Mouse (Mus musculus) liver, embryonic 11.5 days (tissue): ENCODE data around the gene Vwa5b1. TPM values are rescaled to one million over a fixed set of nuclear protein-coding genes. Genes with fewer than 3 reads are reported as not detected.

ENCODE experiments used
- ATAC-seq: fragments of 200-750 bp; cut with Nextera tagmentation; replicated peaks from 2 replicates; pipeline ENCODE4 v1.8.0; 2017; ENCODE audit warnings: moderate number of reproducible peaks, mild to moderate bottlenecking, moderate TSS enrichment, moderate library complexity; ENCODE audit not compliant: low FRiP score
- DNase-seq: peaks from one replicate; pipeline ENCODE4 v3.0.0-alpha.2; 2017; ENCODE audit warnings: low spot score
- H3K27ac ChIP-seq: fragments of 300-500 bp; sonication (generic); 2 replicates; pipeline ENCODE4 v1.5.1; 2014; ENCODE audit warnings: mild to moderate bottlenecking, low read depth, low read length, control low read depth
- H3K27me3 ChIP-seq: fragments of 300-500 bp; sonication (generic); replicated peaks from 2 replicates; pipeline ENCODE4 v1.6.1; 2014; ENCODE audit warnings: low read length, mixed read lengths; ENCODE audit not compliant: control insufficient read depth, insufficient read depth
- H3K36me3 ChIP-seq: fragments of 300-500 bp; sonication (generic); 2 replicates; pipeline ENCODE4 v1.6.1; 2014; ENCODE audit warnings: mild to moderate bottlenecking, low read length, moderate library complexity, mixed read lengths; ENCODE audit not compliant: control insufficient read depth, insufficient read depth
- H3K4me1 ChIP-seq: fragments of 300-500 bp; sonication (generic); replicated peaks from 2 replicates; pipeline ENCODE4 v1.6.1; 2014; ENCODE audit warnings: low read length, mixed read lengths; ENCODE audit not compliant: control insufficient read depth, insufficient read depth
- H3K4me2 ChIP-seq: fragments of 300-500 bp; sonication (generic); 2 replicates; pipeline ENCODE4 v1.6.1; 2014; ENCODE audit warnings: mild to moderate bottlenecking, control low read depth, moderate library complexity
- H3K4me3 ChIP-seq: fragments of 300-500 bp; sonication (generic); 2 replicates; pipeline ENCODE4 v1.5.1; 2014; ENCODE audit warnings: low read depth, low read length, control low read depth
- H3K9ac ChIP-seq: fragments of 300-500 bp; sonication (generic); 2 replicates; pipeline ENCODE4 v1.6.1; 2014; ENCODE audit warnings: low read depth, low read length, control low read depth
- H3K9me3 ChIP-seq: fragments of 300-500 bp; sonication (generic); 2 replicates; pipeline ENCODE4 v1.6.1; 2016; ENCODE audit warnings: low read length, inconsistent platforms, mixed read lengths; ENCODE audit not compliant: control insufficient read depth
- WGBS: fragments of 180-500 bp; shearing (Covaris S2); extraction: QIAGEN DNeasy Blood & Tissue Kit; methylation state at CpG from one replicate; pipeline ENCODE4 v1.1.7; 2014; 5-methylcytosine and 5-hydroxymethylcytosine counted together
- polyA plus RNA-seq: library from polyadenylated mRNA; unstranded; fragments of >200 nt; fragmentation: Nextera tagmentation; extraction: Ambion mirVana; gene quantifications from 2 replicates; pipeline ENCODE4 v1.2.1, GENCODE M21; 2014

The Vwa5b1 gene
- polyA plus RNA-seq, 1 experiment from 2014 or later: not detected

DNA sequence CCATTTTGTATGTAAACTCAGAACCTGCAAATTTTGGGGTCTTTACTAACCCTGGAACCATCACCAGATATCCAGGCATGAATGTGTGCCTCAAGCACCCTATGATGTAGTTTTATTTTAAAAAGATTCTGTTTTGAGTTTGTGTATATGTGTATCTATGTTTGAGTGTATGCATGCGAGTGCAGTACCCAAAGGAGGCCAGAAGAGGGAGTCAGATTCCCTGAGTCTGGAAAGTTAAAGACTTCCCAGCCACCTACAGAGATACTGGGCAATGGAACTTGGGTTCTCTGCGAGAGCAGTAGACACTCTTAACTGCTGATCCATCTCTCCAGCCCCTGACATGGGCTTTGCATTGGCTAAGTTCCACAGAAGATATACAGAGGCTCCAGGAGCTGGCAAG lies 101.8 kb downstream of the Vwa5b1 start:
- Histone ChIP-seq H3K9ac (no peak overlapping the region), H3K27ac (no peak overlapping the region), H3K27me3 (no peaks in the 10 kb centered on the region), H3K4me2 (no peak overlapping the region), H3K36me3 (no peaks in the 10 kb centered on the region), H3K4me1 (no peaks in the 10 kb centered on the region), H3K9me3 (0 out of 2 replicates have a peak, but pooled peaks cover 2% of the 10 kb centered on the region), H3K4me3 (no peak overlapping the region)
- 72% methylated on average over 2 of the region's 2 CpGs for WGBS
- DNase-seq: no peak
- ATAC-seq: no peak

DNA sequence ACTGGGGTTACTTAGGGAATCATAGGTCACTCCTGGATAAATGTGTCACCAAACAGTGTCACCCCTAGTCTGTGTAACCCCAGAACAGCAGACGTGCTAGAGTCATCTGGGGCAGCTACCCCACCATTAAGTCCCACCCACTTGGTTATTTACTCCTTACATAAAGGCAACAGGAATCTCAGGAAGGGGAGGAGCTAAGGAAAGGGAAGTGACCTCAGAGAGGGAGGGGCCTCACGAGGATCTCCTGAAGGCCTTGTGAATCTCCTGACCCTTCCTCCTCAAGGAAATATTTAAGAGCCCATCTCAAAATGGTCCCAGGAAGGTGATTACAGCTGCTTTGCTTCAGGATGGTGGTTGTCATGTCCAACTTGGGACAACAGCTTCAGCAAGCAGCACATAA lies 103.9 kb downstream of the Vwa5b1 start:
- no peak overlapping the region for H3K9ac ChIP-seq
- H3K4me3 ChIP-seq: no peak overlapping the region
- no peaks in the 10 kb centered on the region for H3K27me3 ChIP-seq
- H3K27ac ChIP-seq: no peak overlapping the region
- H3K4me1 ChIP-seq: no peaks in the 10 kb centered on the region
- DNase-seq: no peak
- H3K4me2 ChIP-seq: no peak overlapping the region
- ATAC-seq: no peak
- H3K9me3 ChIP-seq: 0 out of 2 replicates have a peak, but pooled peaks cover 2% of the 10 kb centered on the region
- no peaks in the 10 kb centered on the region for H3K36me3 ChIP-seq
- 81% methylated on average over 2 of the region's 2 CpGs for WGBS

DNA sequence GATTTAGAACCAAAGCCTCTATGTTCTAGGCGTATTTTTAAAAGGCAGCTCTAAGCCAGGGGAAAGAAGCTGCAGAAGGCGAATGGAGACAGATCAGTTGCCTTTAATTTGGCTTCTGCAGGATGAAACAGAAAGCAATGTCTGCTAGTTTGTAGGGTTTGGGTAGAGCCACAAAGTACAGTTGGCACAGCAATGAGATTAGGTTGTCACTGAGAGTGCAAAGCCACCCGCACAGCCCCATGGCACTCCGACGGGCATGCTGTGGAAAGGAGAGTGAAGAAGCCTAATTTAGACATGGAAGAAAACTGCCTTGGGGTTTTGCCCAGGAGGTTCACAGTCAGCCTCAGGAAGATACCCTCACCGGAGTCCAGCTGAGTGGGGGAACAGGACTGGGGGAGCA lies 105.7 kb downstream of the Vwa5b1 start:
- DNase-seq (no peak), ATAC-seq (no peak)
- Histone ChIP-seq H3K36me3 (no peaks in the 10 kb centered on the region), H3K9me3 (0 out of 2 replicates have a peak, but pooled peaks cover 2% of the 10 kb centered on the region), H3K27me3 (0 out of 2 replicates have a peak, but pooled peaks cover 3% of the 10 kb centered on the region), H3K4me3 (no peak overlapping the region), H3K4me2 (no peak overlapping the region), H3K27ac (no peak overlapping the region), H3K9ac (no peak overlapping the region), H3K4me1 (no peaks in the 10 kb centered on the region)
- WGBS: 86% methylated on average over 6 of the region's 6 CpGs

GRCm38 (mm10) chr4:138525684-138526083 lies 110.0 kb downstream of the Vwa5b1 start:
- Histone ChIP-seq H3K27me3 (0 out of 2 replicates have a peak, but pooled peaks cover 3% of the 10 kb centered on the region), H3K4me3 (no peak overlapping the region), H3K9ac (no peak overlapping the region), H3K27ac (no peak overlapping the region), H3K36me3 (no peaks in the 10 kb centered on the region), H3K9me3 (no peaks in the 10 kb centered on the region), H3K4me1 (no peaks in the 10 kb centered on the region), H3K4me2 (no peak overlapping the region)
- DNase-seq: no peak
- ATAC-seq: no peak
- WGBS: 75% methylated on average over 4 of the region's 4 CpGs

GRCm38 (mm10) chr4:138524769-138525168 lies 110.9 kb downstream of the Vwa5b1 start:
- no peaks in the 10 kb centered on the region for H3K4me1 ChIP-seq
- ATAC-seq: no peak
- WGBS: 77% methylated on average over 9 of the region's 9 CpGs

GRCm38 (mm10) chr4:138523775-138524174 lies 111.9 kb downstream of the Vwa5b1 start:
- Histone ChIP-seq H3K27ac (no peak overlapping the region), H3K4me3 (no peak overlapping the region), H3K4me2 (no peak overlapping the region), H3K27me3 (peaks cover 3% of the 10 kb centered on the region; the same call in 1 of the 2 replicates), H3K36me3 (no peaks in the 10 kb centered on the region), H3K4me1 (no peaks in the 10 kb centered on the region), H3K9me3 (no peaks in the 10 kb centered on the region), H3K9ac (no peak overlapping the region)
- ATAC-seq (no peak), DNase-seq (no peak)
- 22% methylated on average over 7 of the region's 7 CpGs for WGBS

More at GRCm38 (mm10) chr4:138524769-138525168, 110.9 kb downstream of the Vwa5b1 start:
- H3K36me3 ChIP-seq: no peaks in the 10 kb centered on the region
- no peak for DNase-seq
- H3K4me2 ChIP-seq: no peak overlapping the region
- no peaks in the 10 kb centered on the region for H3K9me3 ChIP-seq
- no peak overlapping the region for H3K4me3 ChIP-seq
- no peak overlapping the region for H3K27ac ChIP-seq
- 0 out of 2 replicates have a peak, but pooled peaks cover 3% of the 10 kb centered on the region for H3K27me3 ChIP-seq
- no peak overlapping the region for H3K9ac ChIP-seq

DNA sequence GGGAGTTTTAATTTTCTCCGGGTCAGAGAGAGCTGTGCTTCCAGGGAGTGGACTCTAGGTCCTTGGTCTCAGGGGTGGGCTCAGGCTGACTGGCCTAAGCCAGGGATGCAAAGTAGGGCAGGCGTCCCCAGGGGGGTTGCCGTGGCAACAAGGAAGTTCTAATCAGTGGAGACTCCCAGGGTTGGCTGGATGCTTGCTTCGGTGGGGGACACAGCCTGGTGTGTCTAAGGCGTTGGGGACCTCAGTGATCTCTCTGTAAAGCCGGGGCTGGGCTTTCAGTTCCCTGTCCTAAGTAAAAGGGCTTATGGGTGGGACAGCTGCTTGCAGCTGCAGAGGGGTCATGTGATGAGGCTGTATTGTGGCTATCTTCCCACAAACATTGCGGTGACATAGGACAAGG lies 113.4 kb downstream of the Vwa5b1 start:
- H3K36me3 ChIP-seq: no peaks in the 10 kb centered on the region
- whole genome bisulfite sequencing: 19% methylated on average over 7 of the region's 7 CpGs
- no peaks in the 10 kb centered on the region for H3K9me3 ChIP-seq
- DNase-seq: no peak
- H3K4me3 ChIP-seq: no peak overlapping the region
- no peak overlapping the region for H3K4me2 ChIP-seq
- H3K4me1 ChIP-seq: no peaks in the 10 kb centered on the region
- ATAC-seq: no peak
- peaks cover 3% of the 10 kb centered on the region; the same call in 1 of the 2 replicates for H3K27me3 ChIP-seq
- H3K27ac ChIP-seq: no peak overlapping the region
- no peak overlapping the region for H3K9ac ChIP-seq

GRCm38 (mm10) chr4:138517153-138517789 lies 118.4 kb downstream of the Vwa5b1 start:
- H3K27me3 ChIP-seq: no peaks in the 10 kb centered on the region; the same call in 1 of the 2 replicates
- no peak overlapping the region for H3K4me2 ChIP-seq
- no peaks in the 10 kb centered on the region for H3K36me3 ChIP-seq
- ATAC-seq: no peak
- no peak overlapping the region for H3K9ac ChIP-seq
- H3K27ac ChIP-seq: no peak overlapping the region
- no peaks in the 10 kb centered on the region for H3K4me1 ChIP-seq
- 52% methylated on average over 9 of the region's 9 CpGs for WGBS
- H3K4me3 ChIP-seq: no peak overlapping the region
- H3K9me3 ChIP-seq: no peaks in the 10 kb centered on the region
- DNase-seq: no peak

GRCm38 (mm10) chr4:138516448-138516847 lies 119.2 kb downstream of the Vwa5b1 start:
- DNase-seq (no peak), ATAC-seq (no peak)
- Histone ChIP-seq H3K4me2 (no peak overlapping the region), H3K9ac (no peak overlapping the region), H3K4me1 (no peaks in the 10 kb centered on the region), H3K27ac (no peak overlapping the region), H3K27me3 (no peaks in the 10 kb centered on the region; the same call in 1 of the 2 replicates), H3K4me3 (no peak overlapping the region), H3K36me3 (no peaks in the 10 kb centered on the region), H3K9me3 (no peaks in the 10 kb centered on the region)
- WGBS: 65% methylated on average over 3 of the region's 3 CpGs
